Mouse (Mus musculus): Measurements from ENCODE around the gene Bcam. TPM values are rescaled to one million over a fixed set of nuclear protein-coding genes. Genes with fewer than 3 reads are reported as not detected.
"Not testable (repeated sequence)": the region's sequence is repeated elsewhere in the genome, so short reads cannot be mapped to it uniquely, and the experiment has no call there.

The Bcam gene
- polyA plus RNA-seq, 1 experiment, result 25.3 TPM

GRCm38 (mm10) chr7:19796254-19796653 is 25.4 kb upstream of the Bcam start:
- Histone ChIP-seq H3K4me1 (ENCODE audit: control insufficient read depth, insufficient read depth, low read length) (no peaks in the 10 kb centered on the region), H3K27me3 (ENCODE audit: control insufficient read depth, insufficient read depth, low read length) (peaks cover 3% of the 10 kb centered on the region; the same call in 1 of the 2 replicates), H3K4me3 (replicated peaks; ENCODE audit: insufficient read depth, low read depth, low read length) (no peak overlapping the region), H3K27ac (ENCODE audit: insufficient read depth, low read length) (no peak overlapping the region)
- DNase-seq, result no peak
- TF ChIP-seq POLR2A (IDR thresholded peaks at IDR 0.05; ENCODE audit: borderline replicate concordance, insufficient read depth, low read length) (no peak), CTCF (IDR thresholded peaks at IDR 0.05; ENCODE audit: borderline replicate concordance, insufficient read depth, low read depth, low read length) (no peak)
- WGBS, result 20% methylated on average over 18 of the region's 18 CpGs

DNA sequence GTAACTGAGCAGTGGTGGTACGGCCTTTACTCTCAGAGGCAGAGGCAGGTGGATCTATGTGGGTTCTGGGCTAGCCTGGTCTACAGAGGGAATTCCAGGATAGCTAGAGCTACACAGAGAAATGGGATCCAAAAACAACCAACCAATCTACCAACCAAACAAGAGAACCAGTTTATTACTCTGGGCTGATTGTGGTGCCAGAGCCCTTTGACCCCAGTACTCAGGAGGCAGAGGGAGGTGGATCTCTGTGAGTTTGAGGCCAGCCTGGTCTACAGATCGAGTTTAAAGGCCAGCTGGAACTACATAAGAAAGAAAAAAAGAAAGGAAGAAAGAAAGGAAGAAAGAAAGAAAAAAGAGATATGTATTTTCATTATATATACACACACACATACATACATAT is 24.4 kb upstream of the Bcam start:
- H3K4me3 ChIP-seq (replicated peaks; ENCODE audit: insufficient read depth, low read depth, low read length), result no peak overlapping the region
- peaks cover 3% of the 10 kb centered on the region; the same call in 1 of the 2 replicates for H3K27me3 ChIP-seq (ENCODE audit: control insufficient read depth, insufficient read depth, low read length)
- H3K4me1 ChIP-seq (ENCODE audit: control insufficient read depth, insufficient read depth, low read length), result no peaks in the 10 kb centered on the region
- H3K27ac ChIP-seq (ENCODE audit: insufficient read depth, low read length), result no peak overlapping the region
- TF ChIP-seq POLR2A (IDR thresholded peaks at IDR 0.05; ENCODE audit: borderline replicate concordance, insufficient read depth, low read length), result no peak
- no peak for TF ChIP-seq CTCF (IDR thresholded peaks at IDR 0.05; ENCODE audit: borderline replicate concordance, insufficient read depth, low read depth, low read length)
- DNase-seq, result no peak
- 50% methylated on average over 2 of the region's 2 CpGs for WGBS

DNA sequence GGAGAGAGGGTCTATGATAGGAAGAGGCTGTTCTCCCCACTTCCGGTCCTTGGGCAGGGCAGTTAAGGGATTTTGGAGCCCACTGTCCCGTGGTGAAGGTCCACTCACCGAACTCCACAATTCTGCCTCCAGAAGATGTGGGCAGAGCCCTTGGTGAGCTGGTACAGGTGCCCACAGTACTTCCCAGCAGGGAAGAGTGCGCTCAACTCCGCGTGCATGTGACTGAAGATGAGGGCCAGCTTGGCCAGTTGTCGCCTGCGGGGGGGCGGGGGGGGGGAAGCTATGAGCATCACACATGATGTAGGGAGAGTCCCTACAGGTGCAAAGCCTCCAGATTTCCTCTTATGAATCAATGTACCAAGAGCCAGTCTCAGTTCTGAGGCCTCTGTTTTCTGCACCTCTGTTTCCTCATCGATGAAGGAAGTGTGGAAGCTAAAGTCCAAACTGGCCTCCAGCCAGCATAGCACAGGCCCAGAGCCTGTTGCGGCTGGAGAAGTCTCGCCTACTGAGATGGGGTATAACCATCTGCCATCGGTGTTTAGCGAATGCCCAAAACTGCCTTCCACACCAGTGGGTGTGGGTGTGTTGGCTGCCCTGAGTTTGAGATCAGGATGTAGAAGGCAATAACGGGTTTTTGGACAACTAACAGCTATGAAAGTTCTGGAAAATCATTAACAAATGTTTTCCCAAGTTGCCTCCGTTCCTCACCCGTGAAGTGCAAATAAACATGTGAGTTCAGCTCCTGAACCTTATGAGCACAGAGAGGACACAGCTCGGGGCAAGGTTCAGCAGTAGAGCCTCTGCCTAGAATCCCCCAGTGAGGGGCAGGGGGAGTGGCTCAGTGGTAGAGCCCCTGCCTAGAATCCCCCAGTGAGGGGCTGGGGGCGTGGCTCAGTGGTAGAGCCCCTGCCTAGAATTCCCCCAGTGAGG is 22.1 kb upstream of the Bcam start:
- no peak overlapping the region for H3K4me3 ChIP-seq (replicated peaks; ENCODE audit: insufficient read depth, low read depth, low read length)
- no peak for TF ChIP-seq POLR2A (IDR thresholded peaks at IDR 0.05; ENCODE audit: borderline replicate concordance, insufficient read depth, low read length)
- TF ChIP-seq CTCF (IDR thresholded peaks at IDR 0.05; ENCODE audit: borderline replicate concordance, insufficient read depth, low read depth, low read length), result no peak

GRCm38 (mm10) chr7:19791504-19791903 is 20.7 kb upstream of the Bcam start:
- not testable (repeated sequence) for H3K4me1 ChIP-seq (ENCODE audit: control insufficient read depth, insufficient read depth, low read length); H3K4me3 ChIP-seq (replicated peaks; ENCODE audit: insufficient read depth, low read depth, low read length); H3K27me3 ChIP-seq (ENCODE audit: control insufficient read depth, insufficient read depth, low read length); H3K27ac ChIP-seq (ENCODE audit: insufficient read depth, low read length); DNase-seq
- WGBS, result 88% methylated on average over 2 of the region's 2 CpGs

More for the DNA sequence above, 22.1 kb upstream of the Bcam start:
- no peak for DNase-seq
- WGBS, result 51% methylated on average over 19 of the region's 19 CpGs
- H3K27me3 ChIP-seq (ENCODE audit: control insufficient read depth, insufficient read depth, low read length), result peaks cover 3% of the 10 kb centered on the region; the same call in 1 of the 2 replicates
- H3K27ac ChIP-seq (ENCODE audit: insufficient read depth, low read length), result no peak overlapping the region
- no peaks in the 10 kb centered on the region for H3K4me1 ChIP-seq (ENCODE audit: control insufficient read depth, insufficient read depth, low read length)

DNA sequence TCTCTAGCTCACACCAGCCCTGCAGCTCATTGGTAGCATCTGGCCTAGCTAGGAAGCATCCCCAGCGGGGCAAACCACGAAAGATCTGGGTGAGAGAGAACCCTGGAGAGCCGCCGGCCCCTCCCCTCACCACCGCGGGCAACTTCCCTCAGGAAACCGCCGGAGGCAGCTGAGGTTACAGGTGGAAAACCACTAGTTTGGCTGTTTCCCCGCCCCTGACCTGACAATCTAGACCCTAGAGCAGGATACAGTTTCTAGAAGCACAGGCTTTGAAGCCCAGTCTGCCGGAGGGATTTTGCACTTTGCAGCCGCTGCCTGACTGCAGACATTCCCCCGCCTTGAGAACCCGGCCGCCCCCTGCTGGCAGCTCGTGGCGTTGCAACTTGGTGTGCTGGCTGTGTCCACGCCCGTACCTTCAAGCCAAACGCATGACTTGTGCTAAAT is 19.1 kb upstream of the Bcam start:
- TF ChIP-seq POLR2A (IDR thresholded peaks at IDR 0.05; ENCODE audit: borderline replicate concordance, insufficient read depth, low read length) (no peak), CTCF (IDR thresholded peaks at IDR 0.05; ENCODE audit: borderline replicate concordance, insufficient read depth, low read depth, low read length) (peak; percentile 91)
- Histone ChIP-seq H3K27me3 (ENCODE audit: control insufficient read depth, insufficient read depth, low read length) (no peaks in the 10 kb centered on the region), H3K27ac (ENCODE audit: insufficient read depth, low read length) (no peak overlapping the region), H3K4me1 (ENCODE audit: control insufficient read depth, insufficient read depth, low read length) (no peaks in the 10 kb centered on the region), H3K4me3 (replicated peaks; ENCODE audit: insufficient read depth, low read depth, low read length) (peak overlapping the region; percentile 12)
- peak; percentile 71 to 87 for DNase-seq
- WGBS, result 0% methylated on average over 19 of the region's 19 CpGs

DNA sequence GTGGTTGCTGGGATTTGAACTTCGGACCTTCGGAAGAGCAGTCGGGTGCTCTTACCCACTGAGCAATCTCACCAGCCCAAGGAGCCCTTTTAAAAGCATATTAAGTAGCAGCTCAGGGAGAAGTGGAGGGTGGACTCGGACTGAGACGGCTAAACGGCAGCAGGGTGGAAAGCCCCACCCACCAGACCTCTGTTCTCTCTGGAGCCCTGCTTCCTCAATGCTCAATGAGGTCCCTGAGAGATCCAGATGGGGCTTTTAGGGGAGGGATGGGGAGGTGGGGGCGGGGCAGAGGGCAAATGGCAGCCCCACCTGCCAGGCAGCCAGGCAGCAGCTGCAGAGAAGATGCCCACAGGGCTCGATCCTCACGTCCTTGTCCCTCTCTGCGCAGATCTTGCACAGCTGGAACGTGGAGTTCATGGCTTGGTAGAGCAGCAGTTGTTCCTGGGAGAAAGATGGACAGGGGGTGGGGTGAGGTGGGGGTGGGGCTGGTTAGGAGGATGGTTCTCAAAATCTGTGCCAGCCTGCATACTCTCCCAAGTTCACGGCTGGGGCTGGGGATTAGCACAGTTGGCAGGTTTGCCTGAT is 15.2 kb upstream of the Bcam start:
- TF ChIP-seq POLR2A (IDR thresholded peaks at IDR 0.05; ENCODE audit: borderline replicate concordance, insufficient read depth, low read length) (no peak), CTCF (IDR thresholded peaks at IDR 0.05; ENCODE audit: borderline replicate concordance, insufficient read depth, low read depth, low read length) (no peak)
- H3K4me1 ChIP-seq (ENCODE audit: control insufficient read depth, insufficient read depth, low read length), result no peaks in the 10 kb centered on the region
- H3K4me3 ChIP-seq (replicated peaks; ENCODE audit: insufficient read depth, low read depth, low read length), result no peak overlapping the region
- 24% methylated on average over 12 of the region's 12 CpGs for WGBS
- H3K27ac ChIP-seq (ENCODE audit: insufficient read depth, low read length), result no peak overlapping the region
- H3K27me3 ChIP-seq (ENCODE audit: control insufficient read depth, insufficient read depth, low read length), result no peaks in the 10 kb centered on the region
- DNase-seq, result no peak

GRCm38 (mm10) chr7:19784764-19785535 is 14.1 kb upstream of the Bcam start:
- TF ChIP-seq POLR2A (IDR thresholded peaks at IDR 0.05; ENCODE audit: borderline replicate concordance, insufficient read depth, low read length) (no peak), CTCF (IDR thresholded peaks at IDR 0.05; ENCODE audit: borderline replicate concordance, insufficient read depth, low read depth, low read length) (no peak)
- WGBS, result 38% methylated on average over 11 of the region's 11 CpGs
- no peak for DNase-seq

More at GRCm38 (mm10) chr7:19784764-19785535, 14.1 kb upstream of the Bcam start:
- no peaks in the 10 kb centered on the region for H3K4me1 ChIP-seq (ENCODE audit: control insufficient read depth, insufficient read depth, low read length)
- no peak overlapping the region for H3K27ac ChIP-seq (ENCODE audit: insufficient read depth, low read length)
- H3K4me3 ChIP-seq (replicated peaks; ENCODE audit: insufficient read depth, low read depth, low read length), result no peak overlapping the region
- no peaks in the 10 kb centered on the region for H3K27me3 ChIP-seq (ENCODE audit: control insufficient read depth, insufficient read depth, low read length)
